Mouse (Mus musculus): ENCODE data around the gene Hspa1b. TPM values are rescaled to one million over a fixed set of nuclear protein-coding genes. Genes with fewer than 3 reads are reported as not detected.

The Hspa1b gene
- total and polyA plus RNA-seq, 3 experiments = 2.9 to 11.2 (median 6.3) TPM

GRCm38 (mm10) chr17:34937960-34938505, 21.0 kb downstream of the Hspa1b start:
- Histone ChIP-seq H3K36me3 (ENCODE audit: control insufficient read depth, insufficient read depth, low read length) (no peaks in the 10 kb centered on the region; the same call in 1 of the 2 replicates), H3K4me3 (no peak overlapping the region), H3K79me2 (replicated peaks; ENCODE audit: control insufficient read depth, insufficient read depth, low read length) (no peaks in the 10 kb centered on the region), H3K4me1 (ENCODE audit: control insufficient read depth, insufficient read depth, low read length) (peaks cover 3% of the 10 kb centered on the region; the same call in 1 of the 2 replicates), H3K27ac (no peak overlapping the region), H3K9ac (ENCODE audit: low read depth, low read length) (no peak overlapping the region), H3K27me3 (ENCODE audit: control insufficient read depth, insufficient read depth, low read length) (no peaks in the 10 kb centered on the region)
- no peak for DNase-seq
- intact Hi-C loops (cut with DNase I) = no loop called here
- TF ChIP-seq POLR2A (IDR thresholded peaks at IDR 0.05; ENCODE audit: insufficient read depth, low read depth, low read length) = no peak
- TF ChIP-seq CTCF (IDR thresholded peaks at IDR 0.05) = no peak
- no peak for TF ChIP-seq EP300 (IDR thresholded peaks at IDR 0.05; ENCODE audit: insufficient read depth, low read depth, low read length)
- WGBS = 88% methylated on average over 6 of the region's 6 CpGs

GRCm38 (mm10) chr17:34934830-34935229, 24.2 kb downstream of the Hspa1b start:
- TF ChIP-seq POLR2A (IDR thresholded peaks at IDR 0.05; ENCODE audit: insufficient read depth, low read depth, low read length) (no peak), CTCF (IDR thresholded peaks at IDR 0.05) (no peak), EP300 (IDR thresholded peaks at IDR 0.05; ENCODE audit: insufficient read depth, low read depth, low read length) (no peak)
- peak in 1 of 2 experiments; percentile 32 for DNase-seq
- Histone ChIP-seq H3K4me3 (peak overlapping the region; percentile 37), H3K27ac (peak overlapping the region; percentile 62), H3K27me3 (ENCODE audit: control insufficient read depth, insufficient read depth, low read length) (no peaks in the 10 kb centered on the region), H3K9ac (ENCODE audit: low read depth, low read length) (no peak overlapping the region), H3K36me3 (ENCODE audit: control insufficient read depth, insufficient read depth, low read length) (no peaks in the 10 kb centered on the region), H3K79me2 (replicated peaks; ENCODE audit: control insufficient read depth, insufficient read depth, low read length) (no peaks in the 10 kb centered on the region), H3K4me1 (ENCODE audit: control insufficient read depth, insufficient read depth, low read length) (peaks cover 1% of the 10 kb centered on the region; the same call in 1 of the 2 replicates)
- 39% methylated on average over 8 of the region's 8 CpGs for WGBS
- intact Hi-C loops (cut with DNase I) = no loop called here

- H3K4me3 ChIP-seq = peak overlapping the region; percentile 37
Measured at GRCm38 (mm10) chr17:34934031-34934430, 25.0 kb downstream of the Hspa1b start.

GRCm38 (mm10) chr17:34932287-34932686, 26.8 kb downstream of the Hspa1b start:
- H3K9ac ChIP-seq (ENCODE audit: low read depth, low read length) = peak overlapping the region; percentile 89; the same call in 1 of the 2 replicates
- peak overlapping the region; percentile 90 for H3K4me3 ChIP-seq
- no peaks in the 10 kb centered on the region for H3K27me3 ChIP-seq (ENCODE audit: control insufficient read depth, insufficient read depth, low read length)
- intact Hi-C loops (cut with DNase I) = no loop called here
- no peaks in the 10 kb centered on the region for H3K36me3 ChIP-seq (ENCODE audit: control insufficient read depth, insufficient read depth, low read length)
- DNase-seq = no peak
- H3K27ac ChIP-seq = peak overlapping the region; percentile 85
- no peaks in the 10 kb centered on the region for H3K79me2 ChIP-seq (replicated peaks; ENCODE audit: control insufficient read depth, insufficient read depth, low read length)
- WGBS = 50% methylated on average over 8 of the region's 8 CpGs
- H3K4me1 ChIP-seq (ENCODE audit: control insufficient read depth, insufficient read depth, low read length) = peaks cover 1% of the 10 kb centered on the region; the same call in 1 of the 2 replicates
- TF ChIP-seq POLR2A (IDR thresholded peaks at IDR 0.05; ENCODE audit: insufficient read depth, low read depth, low read length) (no peak), EP300 (IDR thresholded peaks at IDR 0.05; ENCODE audit: insufficient read depth, low read depth, low read length) (no peak), CTCF (IDR thresholded peaks at IDR 0.05) (no peak)

More at GRCm38 (mm10) chr17:34934031-34934430, 25.0 kb downstream of the Hspa1b start:
- intact Hi-C loops (cut with DNase I) = no loop called here
- H3K27ac ChIP-seq = peak overlapping the region; percentile 62
- no peaks in the 10 kb centered on the region for H3K27me3 ChIP-seq (ENCODE audit: control insufficient read depth, insufficient read depth, low read length)
- DNase-seq = no peak
- peak overlapping the region; percentile 25; the same call in 1 of the 2 replicates for H3K9ac ChIP-seq (ENCODE audit: low read depth, low read length)
- no peak for TF ChIP-seq POLR2A (IDR thresholded peaks at IDR 0.05; ENCODE audit: insufficient read depth, low read depth, low read length)
- no peak for TF ChIP-seq CTCF (IDR thresholded peaks at IDR 0.05)
- TF ChIP-seq EP300 (IDR thresholded peaks at IDR 0.05; ENCODE audit: insufficient read depth, low read depth, low read length) = no peak
- peaks cover 1% of the 10 kb centered on the region; the same call in 1 of the 2 replicates for H3K4me1 ChIP-seq (ENCODE audit: control insufficient read depth, insufficient read depth, low read length)
- WGBS = 60% methylated on average over 24 of the region's 24 CpGs
- no peaks in the 10 kb centered on the region for H3K36me3 ChIP-seq (ENCODE audit: control insufficient read depth, insufficient read depth, low read length)
- no peaks in the 10 kb centered on the region for H3K79me2 ChIP-seq (replicated peaks; ENCODE audit: control insufficient read depth, insufficient read depth, low read length)

GRCm38 (mm10) chr17:34931735-34932098, 27.3 kb downstream of the Hspa1b start:
- peak in 1 of 2 experiments; percentile 45 for DNase-seq
- peaks cover 1% of the 10 kb centered on the region; the same call in 1 of the 2 replicates for H3K4me1 ChIP-seq (ENCODE audit: control insufficient read depth, insufficient read depth, low read length)
- H3K4me3 ChIP-seq = peak overlapping the region; percentile 90
- intact Hi-C loops (cut with DNase I) = loop anchor here (2.0 kb wide), 2 partner anchors 39 to 49 kb away; partner anchors contain the start of gene Lsm2
- no peaks in the 10 kb centered on the region for H3K79me2 ChIP-seq (replicated peaks; ENCODE audit: control insufficient read depth, insufficient read depth, low read length)
- H3K27ac ChIP-seq = peak overlapping the region; percentile 85
- no peaks in the 10 kb centered on the region for H3K27me3 ChIP-seq (ENCODE audit: control insufficient read depth, insufficient read depth, low read length)
- no peaks in the 10 kb centered on the region for H3K36me3 ChIP-seq (ENCODE audit: control insufficient read depth, insufficient read depth, low read length)
- TF ChIP-seq CTCF (IDR thresholded peaks at IDR 0.05) = no peak
- TF ChIP-seq POLR2A (IDR thresholded peaks at IDR 0.05; ENCODE audit: insufficient read depth, low read depth, low read length) = no peak
- 10% methylated on average over 14 of the region's 14 CpGs for WGBS
- H3K9ac ChIP-seq (ENCODE audit: low read depth, low read length) = peak overlapping the region; percentile 89

- Histone ChIP-seq H3K4me1 (ENCODE audit: control insufficient read depth, insufficient read depth, low read length) (peaks cover 1% of the 10 kb centered on the region; the same call in 1 of the 2 replicates), H3K79me2 (replicated peaks; ENCODE audit: control insufficient read depth, insufficient read depth, low read length) (no peaks in the 10 kb centered on the region), H3K9ac (ENCODE audit: low read depth, low read length) (peak within 1 kb of the TSS; percentile 89), H3K27me3 (ENCODE audit: control insufficient read depth, insufficient read depth, low read length) (no peaks in the 10 kb centered on the region), H3K4me3 (peak within 1 kb of the TSS; percentile 90), H3K27ac (peak within 1 kb of the TSS; percentile 85), H3K36me3 (ENCODE audit: control insufficient read depth, insufficient read depth, low read length) (no peaks in the 10 kb centered on the region)
- intact Hi-C loops (cut with DNase I) = loop anchor here (2.0 kb wide), 2 partner anchors 38 to 50 kb away; partner anchors contain the start of gene Lsm2
- 1% methylated on average over 38 of the region's 38 CpGs for WGBS
- peak; percentile 12; the same call in 1 of the 2 replicates for TF ChIP-seq EP300 (IDR thresholded peaks at IDR 0.05; ENCODE audit: insufficient read depth, low read depth, low read length)
- TF ChIP-seq CTCF (IDR thresholded peaks at IDR 0.05) = peak; percentile 94
- TF ChIP-seq POLR2A (IDR thresholded peaks at IDR 0.05; ENCODE audit: insufficient read depth, low read depth, low read length) = peak; percentile 88
- peak; percentile 96 to 99 for DNase-seq
Measured at GRCm38 (mm10) chr17:34931061-34931734, 27.8 kb downstream of the Hspa1b start, which contains the start of gene Neu1. TSS of gene Neu1 (plus strand) at chr17:34931253.
